Mouse (Mus musculus) myocyte (in vitro differentiated cells): ENCODE measurements around the gene Cited1. TPM values are rescaled to one million over a fixed set of nuclear protein-coding genes. Genes with fewer than 3 reads are reported as not detected.
"Not testable (repeated sequence)": the region's sequence is repeated elsewhere in the genome, so short reads cannot be mapped to it uniquely, and the experiment has no call there.

ENCODE experiments used
- H3K27me3 ChIP-seq: one replicate; pipeline ENCODE4 v1.6.1; 2011; ENCODE audit not compliant: control insufficient read depth, insufficient read depth, insufficient read length
- H3K36me3 ChIP-seq: one replicate; pipeline ENCODE4 v1.6.1; 2011; ENCODE audit not compliant: control insufficient read depth, insufficient read depth
- H3K4me2 ChIP-seq: one replicate; pipeline ENCODE4 v1.6.1; 2011; ENCODE audit warnings: low read depth, control low read depth
- H3K4me3 ChIP-seq: one replicate; pipeline ENCODE4 v1.5.1; 2011; ENCODE audit warnings: mild to moderate bottlenecking, control low read depth, moderate library complexity
- H3K79me2 ChIP-seq: one replicate; pipeline ENCODE4 v1.6.1; 2011; ENCODE audit not compliant: control insufficient read depth, insufficient read depth
- H3ac ChIP-seq: one replicate; pipeline ENCODE4 v1.6.1; 2011; ENCODE audit not compliant: control insufficient read depth, insufficient read length
- CEBPB ChIP-seq: IDR thresholded peaks from 2 replicates; pipeline ENCODE4 v1.6.1; 2011; ENCODE audit warnings: mild to moderate bottlenecking, moderate library complexity; ENCODE audit not compliant: poor library complexity, insufficient read depth, severe bottlenecking
- E2F4 ChIP-seq: IDR thresholded peaks from one replicate; pipeline ENCODE4 v1.6.1; 2011; ENCODE audit warnings: mild to moderate bottlenecking, control low read depth, moderate library complexity; ENCODE audit not compliant: insufficient read depth
- MAX ChIP-seq: IDR thresholded peaks from one replicate; pipeline ENCODE4 v1.6.1; 2011; ENCODE audit warnings: low read depth, mild to moderate bottlenecking, control low read depth
- MYOD1 ChIP-seq, 3 experiments: IDR thresholded peaks; one replicate each; pipeline ENCODE4 v1.6.1; 2011; ENCODE audit warnings: control low read depth in 2 of 3, low read depth in 2 of 3, mild to moderate bottlenecking in 2 of 3, moderate library complexity in 1 of 3; ENCODE audit not compliant: insufficient read length in 2 of 3, control insufficient read depth in 1 of 3
- MYOG ChIP-seq, 3 experiments: IDR thresholded peaks; one replicate each; pipeline ENCODE4 v1.6.1; 2011; ENCODE audit warnings: control low read depth in 2 of 3, low read depth in 2 of 3, mild to moderate bottlenecking in 2 of 3; ENCODE audit not compliant: insufficient read length in 2 of 3, control insufficient read depth in 1 of 3, insufficient read depth in 1 of 3
- POLR2A ChIP-seq: IDR thresholded peaks from one replicate; pipeline ENCODE4 v1.6.1; 2011; ENCODE audit warnings: low read depth, mild to moderate bottlenecking, control low read depth, moderate library complexity; ENCODE audit not compliant: insufficient read length
- POLR2AphosphoS2 ChIP-seq: IDR thresholded peaks from one replicate; pipeline ENCODE4 v1.6.1; 2011; ENCODE audit warnings: low read depth, control low read depth; ENCODE audit not compliant: insufficient read length
- REST ChIP-seq: IDR thresholded peaks from one replicate; pipeline ENCODE4 v1.6.1; 2011; ENCODE audit warnings: mild to moderate bottlenecking, control low read depth, moderate library complexity; ENCODE audit not compliant: insufficient read depth, insufficient read length
- SRF ChIP-seq: IDR thresholded peaks from one replicate; pipeline ENCODE4 v1.6.1; 2011; ENCODE audit warnings: low read depth; ENCODE audit not compliant: control insufficient read depth, insufficient read length
- TCF12 ChIP-seq: IDR thresholded peaks from one replicate; pipeline ENCODE4 v1.6.1; 2011; ENCODE audit warnings: mild to moderate bottlenecking, control low read depth; ENCODE audit not compliant: poor library complexity, insufficient read depth, severe bottlenecking
- TCF3 ChIP-seq: IDR thresholded peaks from one replicate; pipeline ENCODE4 v1.6.1; 2011; ENCODE audit warnings: low read depth, control low read depth; ENCODE audit not compliant: insufficient read length
- USF1 ChIP-seq: IDR thresholded peaks from one replicate; pipeline ENCODE4 v1.6.1; 2011; ENCODE audit warnings: low read depth, mild to moderate bottlenecking, control low read depth, moderate library complexity
- polyA plus RNA-seq: library from polyadenylated mRNA; unstranded; fragments of >200 nt; fragmentation: generic; extraction: Trizol; gene quantifications from one replicate; pipeline ENCODE4 v1.2.1, GENCODE M21; 2012; ENCODE audit warnings: missing spikeins

The Cited1 gene
- polyA plus RNA-seq, 1 experiment = 5.1 TPM

GRCm38 (mm10) chrX:102251221-102251936 is 602 bp downstream of the Cited1 start:
- Histone ChIP-seq H3K27me3 (no peaks in the 10 kb centered on the region), H3K4me2 (peak overlapping the region; percentile 76), H3ac (peak overlapping the region; percentile 44), H3K4me3 (peak overlapping the region; percentile 23), H3K36me3 (no peaks in the 10 kb centered on the region), H3K79me2 (no peaks in the 10 kb centered on the region)
- TF ChIP-seq TCF3 = no peak
- no peak for TF ChIP-seq E2F4
- no peak for TF ChIP-seq TCF12
- no peak for TF ChIP-seq POLR2A
- TF ChIP-seq SRF = no peak
- TF ChIP-seq POLR2AphosphoS2 = no peak
- TF ChIP-seq CEBPB = no peak
- TF ChIP-seq MAX = no peak
- no peak for TF ChIP-seq MYOG (IDR thresholded peaks at IDR 0.05; ENCODE audit: control insufficient read depth in 1 of 3, insufficient read depth in 1 of 3, insufficient read length in 2 of 3, low read depth in 2 of 3)
- TF ChIP-seq USF1 = no peak
- TF ChIP-seq REST = no peak
- no peak for TF ChIP-seq MYOD1 (IDR thresholded peaks at IDR 0.05; ENCODE audit: control insufficient read depth in 1 of 3, insufficient read length in 2 of 3, low read depth in 2 of 3)

- TF ChIP-seq POLR2AphosphoS2 = no peak
- TF ChIP-seq TCF3 = no peak
- Histone ChIP-seq H3K36me3 (no peaks in the 10 kb centered on the region), H3K4me2 (peak overlapping the region; percentile 76), H3ac (peak overlapping the region; percentile 44), H3K27me3 (no peaks in the 10 kb centered on the region), H3K4me3 (peak overlapping the region; percentile 23), H3K79me2 (no peaks in the 10 kb centered on the region)
Observed at GRCm38 (mm10) chrX:102250891-102251170, 1.1 kb downstream of the Cited1 start.

- no peaks in the 10 kb centered on the region for H3K27me3 ChIP-seq
- TF ChIP-seq REST (no peak), CEBPB (no peak), MAX (no peak), SRF (no peak), TCF3 (no peak), POLR2A (no peak), TCF12 (no peak), E2F4 (no peak), MYOG (IDR thresholded peaks at IDR 0.05; ENCODE audit: control insufficient read depth in 1 of 3, insufficient read depth in 1 of 3, insufficient read length in 2 of 3, low read depth in 2 of 3) (no peak)
- H3ac ChIP-seq = peak overlapping the region; percentile 44
- H3K79me2 ChIP-seq = no peaks in the 10 kb centered on the region
- peak overlapping the region; percentile 23 for H3K4me3 ChIP-seq
- H3K4me2 ChIP-seq = peak overlapping the region; percentile 76
- no peaks in the 10 kb centered on the region for H3K36me3 ChIP-seq
Observed at GRCm38 (mm10) chrX:102250150-102250890, 1.7 kb downstream of the Cited1 start.

GRCm38 (mm10) chrX:102244334-102244733 is 7.6 kb downstream of the Cited1 start:
- no peak overlapping the region for H3ac ChIP-seq
- no peak overlapping the region for H3K4me2 ChIP-seq
- TF ChIP-seq MAX = no peak
- H3K79me2 ChIP-seq = no peaks in the 10 kb centered on the region
- H3K27me3 ChIP-seq = no peaks in the 10 kb centered on the region
- no peak overlapping the region for H3K4me3 ChIP-seq
- no peaks in the 10 kb centered on the region for H3K36me3 ChIP-seq

GRCm38 (mm10) chrX:102219126-102219525 is 32.9 kb downstream of the Cited1 start:
- no peaks in the 10 kb centered on the region for H3K27me3 ChIP-seq
- no peaks in the 10 kb centered on the region for H3K36me3 ChIP-seq
- H3K79me2 ChIP-seq = no peaks in the 10 kb centered on the region
- no peak overlapping the region for H3ac ChIP-seq
- H3K4me3 ChIP-seq = no peak overlapping the region
- TF ChIP-seq USF1 (no peak), E2F4 (no peak), MAX (no peak), POLR2A (no peak), SRF (no peak), CEBPB (no peak), MYOD1 (IDR thresholded peaks at IDR 0.05; ENCODE audit: control insufficient read depth in 1 of 3, insufficient read length in 2 of 3, low read depth in 2 of 3) (no peak), TCF12 (no peak), POLR2AphosphoS2 (no peak), TCF3 (no peak), REST (no peak), MYOG (IDR thresholded peaks at IDR 0.05; ENCODE audit: control insufficient read depth in 1 of 3, insufficient read depth in 1 of 3, insufficient read length in 2 of 3, low read depth in 2 of 3) (no peak)
- H3K4me2 ChIP-seq = no peak overlapping the region

- H3ac ChIP-seq, H3K27me3 ChIP-seq, H3K4me2 ChIP-seq, H3K79me2 ChIP-seq, H3K36me3 ChIP-seq, H3K4me3 ChIP-seq: not testable (repeated sequence)
Observed at GRCm38 (mm10) chrX:102215356-102215755, 36.6 kb downstream of the Cited1 start.
